Mouse (Mus musculus): ENCODE results near the gene Usmg5.
A peak's percentile ranks its signal among the peaks of the same experiment; 100 is the strongest.

Gene Usmg5

GRCm38 (mm10) chr19:47057684-47058083, 32.8 kb downstream of the Usmg5 start:
- DNase-seq (ENCODE audit: low spot score in 2 of 2) = no peak

- DNase-seq (ENCODE audit: low spot score in 2 of 2) = no peak
Observed at GRCm38 (mm10) chr19:47053471-47053870, 37.0 kb downstream of the Usmg5 start.

- DNase-seq (ENCODE audit: low spot score in 2 of 2) = no peak
Observed at GRCm38 (mm10) chr19:47052927-47053326, 37.5 kb downstream of the Usmg5 start.

- peak; percentile 86 to 87 for DNase-seq (ENCODE audit: low spot score in 2 of 2)
Observed at GRCm38 (mm10) chr19:47050271-47051032, 40.0 kb downstream of the Usmg5 start, which contains the start of gene Pcgf6. Pcgf6 (minus strand) TSS chr19:47050906.

- no peak for DNase-seq (ENCODE audit: low spot score in 2 of 2)
Observed at GRCm38 (mm10) chr19:47049840-47050239, 40.6 kb downstream of the Usmg5 start.

- no peak for DNase-seq (ENCODE audit: low spot score in 2 of 2)
Observed at GRCm38 (mm10) chr19:47049061-47049460, 41.4 kb downstream of the Usmg5 start.

GRCm38 (mm10) chr19:47047236-47047833, 43.1 kb downstream of the Usmg5 start:
- DNase-seq (ENCODE audit: low spot score in 2 of 2) = no peak

- no peak for DNase-seq (ENCODE audit: low spot score in 2 of 2)
Observed at GRCm38 (mm10) chr19:47046343-47046742, 44.1 kb downstream of the Usmg5 start.

GRCm38 (mm10) chr19:47043608-47044007, 46.8 kb downstream of the Usmg5 start:
- no peak for DNase-seq (ENCODE audit: low spot score in 2 of 2)

GRCm38 (mm10) chr19:47040720-47041473, 49.5 kb downstream of the Usmg5 start:
- DNase-seq (ENCODE audit: low spot score in 2 of 2) = no peak

- no peak for DNase-seq (ENCODE audit: low spot score in 2 of 2)
Observed at GRCm38 (mm10) chr19:47036596-47036995, 53.9 kb downstream of the Usmg5 start.

- DNase-seq (ENCODE audit: low spot score in 2 of 2) = no peak
Observed at GRCm38 (mm10) chr19:47034916-47035315, 55.5 kb downstream of the Usmg5 start.
